In the genomic region with DNA sequence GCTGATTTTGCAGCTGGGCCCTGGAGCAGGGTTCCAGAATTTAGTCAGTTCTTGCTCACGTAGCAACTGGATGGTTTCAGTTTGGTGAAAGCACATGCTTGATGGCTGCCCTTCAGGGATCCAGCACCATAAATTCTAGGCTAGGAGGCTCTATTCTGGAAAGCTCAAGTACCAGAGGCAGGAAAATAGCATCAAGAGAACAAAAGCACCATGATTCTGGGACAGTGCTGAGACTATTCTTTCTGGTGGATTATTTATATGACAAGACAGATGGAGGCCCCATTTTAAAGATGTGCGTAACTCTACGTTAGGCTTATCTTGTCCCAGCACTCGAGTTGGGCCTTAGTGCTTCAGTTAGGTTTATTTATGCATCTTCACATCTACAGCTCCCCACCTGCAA, we compare ENCODE assay signal across 35 mouse cellular contexts.
"Had no signal": no experiment of that assay in that cellular context is flagged by ENCODE, and none has a peak within 500 bp of the region (broad histone marks: within the 10 kb centered on the region; RNA-seq: fewer than 3 reads in every experiment).

No protein-coding gene starts in this region.

- H3K9ac ChIP-seq: heart, embryonic 12.5 days; heart, embryonic 13.5 days; heart, embryonic 15.5 days; hindbrain, embryonic 12.5 days; hindbrain, embryonic 13.5 days; hindbrain, embryonic 14.5 days; hindbrain, embryonic 15.5 days; intestine, embryonic 15.5 days; kidney, embryonic 15.5 days had no signal

- H3K4me3 ChIP-seq: heart, embryonic 12.5 days; heart, embryonic 13.5 days; heart, embryonic 15.5 days; hindbrain, embryonic 10.5 days; hindbrain, embryonic 12.5 days; hindbrain, embryonic 13.5 days; hindbrain, embryonic 15.5 days; intestine, embryonic 15.5 days; kidney, embryonic 15.5 days; layer of hippocampus, adult 2 months; left cerebral cortex, adult 2 months had no signal

- H3K27ac ChIP-seq: heart, embryonic 13.5 days; heart, embryonic 15.5 days; hindbrain, embryonic 10.5 days; hindbrain, embryonic 12.5 days; hindbrain, embryonic 13.5 days; hindbrain, embryonic 14.5 days; hindbrain, embryonic 15.5 days; hindbrain, postnatal 0 days; intestine, embryonic 15.5 days; kidney, embryonic 15.5 days; kidney, postnatal 0 days; layer of hippocampus, adult 2 months; left cerebral cortex, adult 2 months had no signal

- DNase-seq: heart, postnatal 10 days; heart, postnatal 14 days; heart, postnatal 36 days; heart, postnatal 4 days; kidney, adult 11 months; kidney, adult 18-20 months; kidney, adult 2 months; kidney, adult 8-10 months; kidney, adult 9 months; kidney, postnatal 10 days; kidney, postnatal 14 days; kidney, postnatal 25 days; kidney, postnatal 36 days; kidney, postnatal 4 days; layer of hippocampus, adult 9-11 months; layer of hippocampus, postnatal 36 days had no signal

- H3K4me1 ChIP-seq: hindbrain, embryonic 10.5 days; hindbrain, embryonic 12.5 days; hindbrain, embryonic 13.5 days; hindbrain, embryonic 15.5 days; intestine, embryonic 15.5 days; kidney, embryonic 15.5 days had no signal

- H3K4me2 ChIP-seq: heart, embryonic 11.5 days; heart, embryonic 12.5 days; heart, embryonic 13.5 days; heart, embryonic 15.5 days; hindbrain, embryonic 12.5 days; hindbrain, embryonic 13.5 days; hindbrain, embryonic 14.5 days; hindbrain, embryonic 15.5 days; intestine, embryonic 15.5 days; kidney, embryonic 15.5 days had no signal

- H3K27me3 ChIP-seq: heart, embryonic 12.5 days; heart, embryonic 13.5 days; heart, embryonic 15.5 days; hindbrain, embryonic 12.5 days; hindbrain, embryonic 13.5 days; hindbrain, embryonic 15.5 days; intestine, embryonic 15.5 days; kidney, embryonic 15.5 days had no signal

- H3K9me3 ChIP-seq: heart, embryonic 12.5 days; heart, embryonic 13.5 days; heart, embryonic 15.5 days; hindbrain, embryonic 10.5 days; hindbrain, embryonic 12.5 days; hindbrain, embryonic 13.5 days; hindbrain, embryonic 15.5 days; intestine, embryonic 15.5 days; kidney, embryonic 15.5 days had no signal

- H3K36me3 ChIP-seq: heart, embryonic 12.5 days; heart, embryonic 13.5 days; heart, embryonic 15.5 days; hindbrain, embryonic 10.5 days; hindbrain, embryonic 12.5 days; hindbrain, embryonic 13.5 days; hindbrain, embryonic 15.5 days; intestine, embryonic 15.5 days; kidney, embryonic 15.5 days had no signal

- ATAC-seq: hindbrain, embryonic 16.5 days; hindbrain, postnatal 0 days; inflammation-experienced regulatory T-cells, adult 6 months; intestine, embryonic 15.5 days; intestine, embryonic 16.5 days; intestine, postnatal 0 days had no signal
